Mouse (Mus musculus): ENCODE data around the gene Tktl1. TPM values are rescaled to one million over a fixed set of nuclear protein-coding genes. Genes with fewer than 3 reads are reported as not detected.
A peak's percentile ranks its signal among the peaks of the same experiment; 100 is the strongest.

Tktl1 gene
- polyA plus RNA-seq, 1 experiment, result not detected

DNA sequence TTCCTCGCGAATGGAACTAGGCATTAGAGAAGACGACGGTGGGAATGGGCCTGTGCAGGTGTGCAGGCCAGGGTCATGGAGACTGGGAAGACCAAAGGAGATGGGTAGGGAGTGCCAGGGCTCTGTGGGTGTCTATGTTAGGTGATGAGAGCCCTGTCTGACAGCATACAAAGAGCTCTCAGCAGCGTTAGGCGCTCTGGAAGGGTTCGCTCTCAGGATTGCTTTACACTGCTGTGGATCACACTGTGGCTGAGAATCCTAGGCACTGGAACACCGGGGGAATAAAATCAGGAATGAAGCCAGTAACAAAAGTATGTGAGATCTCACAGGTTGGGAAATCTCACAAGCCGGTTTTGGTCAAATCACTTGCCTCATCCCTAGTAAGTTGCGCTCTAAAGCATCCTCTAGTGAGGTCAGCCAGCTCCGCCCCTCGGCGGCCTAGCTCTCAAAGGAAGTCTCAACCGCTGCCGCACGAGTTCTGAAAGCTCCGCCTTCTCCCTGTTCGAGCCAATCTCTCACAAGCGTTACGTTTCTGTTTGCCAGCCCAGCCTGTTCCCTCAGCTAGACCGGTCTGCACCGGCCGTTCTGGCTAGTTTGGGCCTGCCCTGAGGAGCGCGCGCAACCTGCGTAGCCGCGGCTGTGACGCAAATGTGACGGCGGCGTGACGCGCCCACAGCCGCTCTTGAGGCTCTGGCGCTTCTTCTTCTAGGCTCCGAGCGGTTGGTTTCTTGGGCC is 77.3 kb downstream of the Tktl1 start, which contains the start of gene Emd:
TSS of gene Emd (plus strand) at position 535 of the 735 bp plus-strand sequence.
- TF ChIP-seq GATA1 (IDR thresholded peaks at IDR 0.05; ENCODE audit: low read length), result no peak
- no peak for TF ChIP-seq TAL1 (IDR thresholded peaks at IDR 0.05; ENCODE audit: low read length)
- Histone ChIP-seq H3K36me3 (ENCODE audit: control insufficient read depth) (peaks cover 26% of the 10 kb centered on the region), H3K9me3 (ENCODE audit: control insufficient read depth, low read length) (peaks cover 5% of the 10 kb centered on the region; the same call in 1 of the 2 replicates), H3K4me3 (replicated peaks) (peak within 1 kb of the TSS; percentile 90), H3K27me3 (ENCODE audit: control insufficient read depth) (peaks cover 12% of the 10 kb centered on the region), H3K4me1 (ENCODE audit: control insufficient read depth) (peaks cover 23% of the 10 kb centered on the region)

DNA sequence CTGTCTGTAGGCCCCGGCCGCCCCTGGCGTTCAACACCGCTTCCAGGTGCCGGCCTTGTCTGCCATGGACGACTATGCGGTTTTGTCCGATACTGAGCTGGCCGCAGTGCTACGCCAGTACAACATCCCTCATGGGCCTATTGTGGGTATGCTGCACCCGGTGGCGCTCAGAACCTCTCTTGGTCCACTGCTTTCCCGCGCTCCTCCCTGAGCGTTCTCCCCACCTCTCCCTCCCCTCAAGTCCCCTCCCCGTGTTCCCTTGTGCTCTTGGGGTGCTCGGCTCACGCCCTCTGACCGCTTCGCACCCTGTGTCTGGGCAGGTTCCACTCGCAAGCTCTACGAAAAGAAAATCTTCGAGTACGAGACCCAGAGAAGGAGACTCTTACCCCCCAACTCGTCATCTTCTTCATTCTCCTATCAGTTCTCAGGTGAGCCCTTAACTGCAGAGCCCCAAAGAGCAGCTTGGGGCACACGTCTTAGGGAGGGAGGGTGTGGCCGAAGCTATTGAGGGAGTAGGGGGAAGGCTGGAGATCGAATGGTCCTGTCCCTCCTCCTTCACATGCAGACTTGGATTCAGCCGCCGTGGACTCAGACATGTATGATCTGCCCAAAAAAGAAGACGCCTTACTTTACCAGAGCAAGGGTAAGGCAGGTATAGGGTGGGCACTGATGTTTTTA is 78.0 kb downstream of the Tktl1 start:
- Histone ChIP-seq H3K36me3 (ENCODE audit: control insufficient read depth) (peaks cover 26% of the 10 kb centered on the region), H3K9me3 (ENCODE audit: control insufficient read depth, low read length) (peaks cover 5% of the 10 kb centered on the region; the same call in 1 of the 2 replicates), H3K4me1 (ENCODE audit: control insufficient read depth) (peaks cover 17% of the 10 kb centered on the region), H3K4me3 (replicated peaks) (peak overlapping the region; percentile 90), H3K27me3 (ENCODE audit: control insufficient read depth) (peaks cover 6% of the 10 kb centered on the region)
- TF ChIP-seq TAL1 (IDR thresholded peaks at IDR 0.05; ENCODE audit: low read length) (no peak), GATA1 (IDR thresholded peaks at IDR 0.05; ENCODE audit: low read length) (no peak)

DNA sequence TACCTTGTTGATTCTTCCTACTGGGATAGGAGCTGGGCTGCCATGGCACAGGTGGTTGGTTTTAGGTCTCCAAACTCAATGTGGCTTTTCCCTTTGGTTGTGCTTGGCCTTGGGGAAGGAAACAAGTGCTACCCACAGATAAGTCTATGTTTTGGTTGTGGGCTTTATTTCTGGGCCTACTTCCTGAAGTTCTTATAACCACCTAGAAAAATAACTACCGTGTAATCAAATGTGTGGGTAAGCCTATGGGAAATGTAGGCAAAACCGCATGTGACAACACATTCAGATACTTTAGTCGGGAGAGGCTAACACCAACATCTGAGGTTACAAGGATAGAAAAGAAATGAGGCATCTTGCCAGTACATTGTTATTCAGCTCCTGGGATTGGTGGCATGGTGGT is 80.7 kb downstream of the Tktl1 start:
- no peak overlapping the region for H3K4me3 ChIP-seq (replicated peaks)
- H3K27me3 ChIP-seq (ENCODE audit: control insufficient read depth), result no peaks in the 10 kb centered on the region
- no peak for TF ChIP-seq TAL1 (IDR thresholded peaks at IDR 0.05; ENCODE audit: low read length)
- no peak for TF ChIP-seq GATA1 (IDR thresholded peaks at IDR 0.05; ENCODE audit: low read length)
- H3K36me3 ChIP-seq (ENCODE audit: control insufficient read depth), result peaks cover 28% of the 10 kb centered on the region
- peaks cover 5% of the 10 kb centered on the region; the same call in 1 of the 2 replicates for H3K9me3 ChIP-seq (ENCODE audit: control insufficient read depth, low read length)
- peaks cover 17% of the 10 kb centered on the region for H3K4me1 ChIP-seq (ENCODE audit: control insufficient read depth)

Other genes with a start within 250 kb of the Tktl1 start
- gene Renbp, start 246.4 kb upstream of the Tktl1 start, polyA plus RNA-seq (2012), result 0.91 and 3.1 TPM in 2 replicates
- 13.7 and 22.5 TPM in 2 replicates for gene Hcfc1, start 210.9 kb upstream of the Tktl1 start, polyA plus RNA-seq (2012)
- gene Irak1, start 153.3 kb upstream of the Tktl1 start, polyA plus RNA-seq (2012), result 16.2 and 16.9 TPM in 2 replicates
- gene Opn1mw, start 49.8 kb upstream of the Tktl1 start, polyA plus RNA-seq (2012), result not detected in 2 replicates
- 4.4 and 5.4 TPM in 2 replicates for gene Mecp2, start 41.9 kb upstream of the Tktl1 start, polyA plus RNA-seq (2012)
- gene Tex28, start 9.4 kb upstream of the Tktl1 start, polyA plus RNA-seq (2012), result not detected in 2 replicates
- 0.80 and 0.87 TPM in 2 replicates for gene Flna, start 72.6 kb downstream of the Tktl1 start, polyA plus RNA-seq (2012)
- 2.0 and 2.5 TPM in 2 replicates for gene Emd, start 77.4 kb downstream of the Tktl1 start, polyA plus RNA-seq (2012)
- 129 and 134 TPM in 2 replicates for gene Rpl10, start 93.6 kb downstream of the Tktl1 start, polyA plus RNA-seq (2012)
- gene Taz, start 104.7 kb downstream of the Tktl1 start, polyA plus RNA-seq (2012), result 1.3 and 2.1 TPM in 2 replicates
- 0.25 and 0.32 TPM in 2 replicates for gene Dnase1l1, start 105.1 kb downstream of the Tktl1 start, polyA plus RNA-seq (2012)
- gene Atp6ap1, start 119.8 kb downstream of the Tktl1 start, polyA plus RNA-seq (2012), result 2.6 and 2.8 TPM in 2 replicates
- gene Gdi1, start 127.7 kb downstream of the Tktl1 start, polyA plus RNA-seq (2012), result 3.4 and 4.0 TPM in 2 replicates
- gene Fam50a, start 135.8 kb downstream of the Tktl1 start, polyA plus RNA-seq (2012), result 4.8 and 5.6 TPM in 2 replicates
- gene Plxna3, start 151.8 kb downstream of the Tktl1 start, polyA plus RNA-seq (2012), result 0.01 and 0.02 TPM in 2 replicates
- 0.85 and 1.0 TPM in 2 replicates for gene Lage3, start 176.4 kb downstream of the Tktl1 start, polyA plus RNA-seq (2012)
- gene Ubl4a, start 196.0 kb downstream of the Tktl1 start, polyA plus RNA-seq (2012), result 3.5 and 5.0 TPM in 2 replicates
- gene Slc10a3, start 196.1 kb downstream of the Tktl1 start, polyA plus RNA-seq (2012), result 0.06 and 0.07 TPM in 2 replicates
- gene Fam3a, start 216.0 kb downstream of the Tktl1 start, polyA plus RNA-seq (2012), result 0.35 and 0.84 TPM in 2 replicates
- gene Ikbkg, start 216.0 kb downstream of the Tktl1 start, polyA plus RNA-seq (2012), result 1.5 and 2.3 TPM in 2 replicates

Data from erythroblast, embryonic 14.5 days (primary cell).